Mouse (Mus musculus) layer of hippocampus, adult 9-10 months (tissue): ENCODE measurements around the gene Ddx19a.
"Not testable (repeated sequence)": the region's sequence is repeated elsewhere in the genome, so short reads cannot be mapped to it uniquely, and the experiment has no call there.

Experiments used
- DNase-seq: peaks from one replicate; pipeline ENCODE4 v3.0.0; 2022; ENCODE audit warnings: low spot score

Ddx19a gene

DNA sequence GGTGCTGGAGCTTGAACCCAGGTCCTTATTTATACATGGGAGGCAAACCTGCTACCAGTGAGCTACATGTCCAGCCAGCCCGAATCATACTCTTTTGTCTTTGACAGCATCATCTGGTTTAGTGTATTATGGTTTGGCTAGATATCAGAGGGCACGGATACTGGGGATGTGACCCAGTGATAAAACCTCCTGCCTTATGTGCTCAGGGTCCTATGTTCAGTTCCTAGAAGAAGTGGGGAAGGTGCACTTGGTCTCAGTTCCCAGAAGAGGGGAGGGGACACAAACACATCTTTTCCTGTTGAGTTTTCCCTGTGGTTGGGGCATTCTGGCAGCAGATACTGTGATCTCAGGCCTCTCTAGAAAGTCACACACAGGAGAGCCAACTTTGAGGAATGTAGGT lies 64.3 kb downstream of the Ddx19a start:
- DNase-seq = no peak

DNA sequence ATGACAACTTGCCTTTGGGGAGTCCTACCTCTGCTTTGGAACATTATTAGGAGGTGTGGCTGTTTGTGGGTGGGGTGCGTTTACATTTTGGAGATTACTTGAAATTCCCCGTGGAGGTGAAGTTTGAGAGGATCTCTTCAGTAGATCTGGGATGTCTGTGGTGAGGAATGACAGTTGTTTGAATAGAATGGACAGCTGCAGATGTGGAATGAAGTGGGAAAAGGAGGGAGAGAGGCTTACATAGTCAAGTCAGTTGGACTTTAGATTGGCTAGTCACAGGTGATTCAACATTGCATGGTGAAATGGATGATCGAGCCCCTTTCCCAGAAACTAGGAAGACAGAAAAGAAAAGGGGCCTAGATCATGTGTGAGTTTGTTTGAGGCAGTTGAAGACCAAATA lies 65.2 kb downstream of the Ddx19a start:
- no peak for DNase-seq

DNA sequence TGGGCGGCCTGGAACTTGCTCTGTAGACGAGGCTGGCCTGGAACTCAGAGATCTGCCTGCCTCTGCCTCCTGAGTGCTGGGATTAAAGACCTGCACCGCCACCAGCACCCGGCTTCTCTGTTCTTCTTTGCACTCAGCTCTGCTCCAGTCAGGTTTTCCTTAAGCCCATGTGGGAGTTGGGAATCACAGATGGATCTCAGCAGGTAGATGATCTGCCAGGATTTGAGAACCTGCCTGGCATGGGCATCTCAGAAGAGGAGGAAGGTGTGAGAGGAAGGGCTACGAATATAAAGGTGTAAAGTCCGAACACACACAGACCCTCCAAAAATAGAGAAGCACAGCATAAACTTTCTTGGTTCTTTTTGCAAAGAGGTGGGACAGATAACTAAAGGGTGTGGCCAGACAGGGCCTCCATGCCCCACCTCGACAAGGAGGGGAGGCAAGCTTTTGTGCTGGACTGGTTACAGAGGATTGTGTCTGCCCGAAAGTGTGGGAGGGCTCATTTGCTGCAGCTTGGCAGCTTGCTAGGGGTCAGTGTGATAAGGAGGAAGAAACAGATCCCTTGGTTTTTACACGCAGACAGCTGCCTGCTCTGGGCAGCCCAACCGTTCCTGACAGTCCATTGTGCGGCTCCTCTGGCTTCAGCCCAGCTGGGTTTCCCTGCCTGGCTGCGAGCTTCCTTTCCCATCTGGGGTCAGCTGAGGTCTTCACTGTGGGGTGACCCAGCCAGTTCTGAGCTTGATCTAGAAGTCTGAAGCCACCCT lies 66.2 kb downstream of the Ddx19a start:
- no peak for DNase-seq

DNA sequence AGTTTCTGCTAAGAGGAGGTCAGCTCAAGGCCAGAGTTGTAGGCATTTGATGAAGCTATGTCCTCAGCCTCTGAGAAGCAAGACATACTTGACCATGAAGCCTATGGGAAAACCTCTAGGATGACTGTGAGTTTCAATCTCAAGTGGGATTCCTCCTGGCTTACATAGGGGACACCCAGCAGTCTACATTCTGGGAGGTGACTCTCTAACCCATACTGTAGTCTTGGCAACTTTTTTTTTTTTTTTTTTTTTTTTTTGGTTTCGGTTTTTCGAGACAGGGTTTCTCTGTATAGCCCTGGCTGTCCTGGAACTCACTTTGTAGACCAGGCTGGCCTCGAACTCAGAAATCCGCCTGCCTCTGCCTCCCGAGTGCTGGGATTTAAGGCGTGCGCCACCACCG lies 67.9 kb downstream of the Ddx19a start:
- DNase-seq = not testable (repeated sequence)

DNA sequence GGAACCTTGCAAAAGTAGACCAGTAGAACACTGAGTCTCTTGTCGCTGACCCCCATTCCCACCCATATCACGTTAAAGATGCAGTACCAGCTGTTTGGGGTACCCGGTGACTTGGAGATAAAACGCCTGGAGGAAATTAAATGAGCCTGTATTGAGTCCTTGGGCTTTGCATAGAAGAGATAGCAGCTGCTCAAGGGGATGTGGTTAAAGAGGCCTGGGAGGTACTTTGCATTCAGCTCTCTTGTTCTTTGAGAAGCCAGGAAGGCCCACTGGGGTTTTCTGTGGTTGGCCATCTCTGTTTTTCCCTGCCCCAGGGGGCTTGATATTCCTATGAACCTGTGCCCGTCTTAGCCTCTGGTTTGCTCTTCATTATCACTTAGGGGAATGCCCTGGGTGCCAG lies 68.5 kb downstream of the Ddx19a start:
- DNase-seq = no peak

DNA sequence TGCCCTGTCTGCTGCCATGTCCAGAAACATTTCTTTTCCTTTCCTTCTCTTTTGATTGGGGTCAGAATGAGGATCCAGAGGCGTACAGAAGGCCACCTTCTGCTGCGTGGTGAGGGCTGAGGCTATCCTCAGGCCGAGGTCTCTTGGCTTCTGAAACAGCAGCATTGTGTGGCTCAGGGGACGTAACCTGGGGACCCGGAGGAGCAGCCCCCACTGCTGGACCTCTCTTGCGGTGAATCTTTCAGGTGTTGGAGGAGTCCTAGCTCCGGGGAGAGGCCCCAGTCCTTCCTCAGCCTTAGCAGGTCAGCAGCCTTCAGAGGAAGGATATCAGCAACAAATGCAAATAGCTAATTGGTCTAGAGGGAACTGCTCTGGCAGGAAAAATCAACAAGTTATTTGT lies 69.2 kb downstream of the Ddx19a start:
- DNase-seq = no peak

DNA sequence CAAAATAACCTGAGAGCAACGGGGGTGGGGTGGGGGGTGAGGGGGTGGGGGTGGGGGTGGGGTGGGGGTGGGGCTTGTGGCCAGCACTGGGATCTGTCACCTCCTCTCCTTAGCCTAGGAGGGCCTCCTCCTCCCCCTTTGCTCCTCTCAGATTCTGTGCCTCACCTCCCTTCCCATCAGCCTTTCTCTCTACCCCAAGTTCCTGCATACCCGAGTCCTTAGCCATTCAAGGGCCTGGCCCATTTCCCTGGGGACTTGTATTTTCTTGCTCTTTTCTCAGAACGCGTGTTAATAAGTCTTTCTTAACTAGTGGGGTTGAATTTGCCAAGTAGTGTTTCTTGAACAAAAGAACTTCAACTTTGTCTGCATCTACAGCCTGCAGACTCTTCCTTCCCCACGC lies 70.9 kb downstream of the Ddx19a start:
- DNase-seq = no peak

DNA sequence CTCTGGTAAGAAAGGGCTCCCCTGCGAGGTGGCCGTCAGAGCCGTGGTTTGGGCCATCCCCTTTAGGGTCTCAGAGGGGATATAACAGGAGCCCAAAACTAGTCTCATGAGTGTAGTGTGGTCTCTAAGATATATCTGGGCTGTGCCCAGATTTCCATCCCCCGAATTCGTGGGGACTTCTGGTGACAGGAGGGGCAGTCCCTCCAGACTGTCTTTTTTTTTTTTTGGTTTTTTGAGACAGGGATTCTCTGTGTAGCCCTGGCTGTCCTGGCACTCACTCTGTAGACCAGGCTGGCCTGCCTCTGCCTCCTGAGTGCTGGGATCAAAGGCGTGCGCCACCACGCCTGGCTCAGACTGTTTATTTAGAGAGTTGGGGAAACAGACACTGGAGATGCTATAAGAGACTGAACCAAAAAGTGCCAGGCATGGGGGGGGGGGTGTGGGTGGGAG lies 71.9 kb downstream of the Ddx19a start:
- DNase-seq = no peak
